Mouse (Mus musculus) natural killer cell, adult 2 months (primary cell): Measurements from ENCODE around the gene Dnah6.

Experiments
- DNase-seq, 2 experiments: peaks; one replicate each; pipeline ENCODE4 v3.0.0; 2022; ENCODE audit warnings: low spot score in 2 of 2

Gene Dnah6

DNA sequence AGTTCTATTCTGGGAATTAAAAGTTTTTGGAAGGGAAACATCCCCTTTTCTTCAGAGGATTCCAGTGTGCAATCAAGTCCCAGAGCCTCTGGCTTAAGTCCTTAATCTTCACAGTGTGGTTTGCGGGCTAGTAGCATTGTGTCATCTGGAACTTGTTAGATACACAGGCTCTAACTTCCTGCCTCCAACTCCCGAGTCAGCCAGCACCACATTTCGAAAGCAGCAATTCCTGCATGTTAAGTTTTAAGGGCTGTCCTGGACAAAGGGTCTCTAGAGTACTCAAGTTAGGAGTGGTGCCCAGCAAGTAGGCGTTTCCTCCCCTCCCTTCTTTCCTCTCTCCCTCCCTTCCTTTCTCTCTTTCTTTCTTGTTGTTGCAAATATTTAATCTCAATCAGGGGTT is 7.0 kb upstream of the Dnah6 start:
- DNase-seq, result no peak

DNA sequence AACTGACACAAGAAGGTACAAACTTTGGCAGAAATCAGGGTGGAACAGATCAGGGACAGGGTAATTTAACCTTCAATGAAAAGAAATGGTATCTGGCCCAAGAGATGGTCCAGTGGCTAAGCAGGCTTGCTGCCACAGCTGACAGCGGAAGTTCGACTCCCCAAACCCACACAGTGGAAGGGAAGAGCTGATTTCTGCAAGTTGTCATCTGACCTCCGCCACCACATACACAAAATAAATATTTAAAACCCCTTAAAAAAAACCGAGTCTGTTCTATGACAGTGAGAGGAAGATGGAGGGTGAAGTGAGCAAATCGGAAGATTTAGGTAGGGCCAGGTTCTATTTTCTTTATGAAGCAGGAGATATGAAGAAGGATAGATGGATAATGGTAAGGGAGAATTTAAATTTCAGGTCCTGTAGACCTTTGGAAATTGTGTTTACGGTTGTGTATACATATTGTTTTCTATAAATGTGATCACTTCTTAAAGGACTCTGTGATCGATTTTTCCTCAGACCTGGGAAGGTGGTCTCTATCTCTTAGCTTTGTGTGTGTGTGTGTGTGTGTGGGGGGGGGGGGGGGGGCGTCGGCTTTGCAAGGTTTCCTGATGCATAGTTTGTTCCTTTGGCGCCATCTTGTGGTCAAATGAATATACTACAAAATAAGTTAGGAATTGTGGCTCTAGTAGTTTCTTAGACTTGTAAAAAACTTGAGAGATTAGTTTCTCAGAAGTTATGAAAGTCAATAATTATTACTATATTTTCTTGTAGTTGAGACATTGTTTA is 6.1 kb upstream of the Dnah6 start:
- no peak for DNase-seq

DNA sequence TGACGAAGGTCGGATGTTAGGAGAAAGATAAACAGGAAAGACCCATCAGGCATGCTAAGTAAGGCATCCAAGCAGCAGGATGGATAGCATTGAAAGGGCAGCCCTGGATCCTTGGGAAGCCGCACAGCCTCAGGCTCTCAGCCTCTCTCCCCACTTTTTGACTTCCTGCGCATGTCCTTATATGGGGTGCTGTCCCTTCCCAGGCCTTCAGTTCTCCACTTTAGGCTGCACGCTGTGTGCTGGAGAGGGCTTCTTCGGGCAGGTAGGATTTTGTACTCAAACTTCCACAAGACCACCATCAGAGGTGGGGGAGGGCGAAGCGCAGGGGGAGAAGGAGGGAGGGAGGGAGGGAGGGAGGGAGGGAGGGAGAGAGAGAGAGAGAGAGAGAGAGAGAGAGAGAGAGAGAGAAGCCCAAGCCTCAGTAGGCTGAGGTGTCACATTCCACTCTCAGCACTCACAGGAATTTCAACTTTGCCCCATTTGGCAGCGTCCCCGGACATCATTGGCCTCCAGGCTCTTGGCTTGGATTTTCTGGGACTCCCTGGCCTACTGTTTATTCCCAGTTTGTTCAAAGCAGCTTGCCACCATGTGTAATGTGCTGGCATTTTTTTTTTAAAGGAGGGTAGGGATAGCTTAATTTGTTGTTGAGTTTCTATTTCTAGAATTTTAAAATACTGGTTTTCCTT is 1.5 kb upstream of the Dnah6 start:
- no peak for DNase-seq

DNA sequence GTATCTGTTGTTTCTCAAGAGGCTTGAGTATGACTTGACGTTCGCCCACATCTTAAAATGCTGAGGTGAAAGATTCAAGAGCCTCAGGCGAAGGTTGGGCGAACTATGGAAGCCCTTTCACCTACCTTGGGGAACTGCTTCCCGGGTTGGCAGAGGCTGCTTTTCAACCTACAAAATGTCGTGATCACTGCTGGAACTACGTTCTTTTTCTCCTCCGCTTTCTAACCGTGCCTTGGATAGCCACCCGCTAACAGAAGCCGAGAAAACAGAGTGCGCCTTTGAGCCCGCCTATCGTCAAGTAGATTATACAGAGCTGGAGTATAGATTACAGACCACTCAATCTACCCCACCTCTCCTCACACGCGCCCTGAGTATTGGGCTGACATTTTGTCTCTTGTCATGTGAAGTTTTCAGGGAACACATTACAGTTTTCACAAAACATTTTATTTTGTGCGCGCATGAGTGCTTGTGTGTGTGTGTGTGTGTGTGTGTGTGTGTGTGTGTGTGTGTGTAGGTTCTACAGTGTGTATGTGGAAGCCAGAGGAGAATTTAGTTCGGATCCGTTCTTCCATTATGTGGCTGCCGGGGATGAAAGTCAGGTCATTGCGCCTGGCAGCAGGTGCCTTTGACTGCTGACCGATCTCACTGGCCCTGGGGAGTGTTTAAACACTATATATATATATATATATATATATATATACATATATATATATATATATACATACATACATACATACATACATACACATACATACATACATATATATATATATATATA is 696 bp upstream of the Dnah6 start:
- peak in 1 of 2 experiments; percentile 38 for DNase-seq

DNA sequence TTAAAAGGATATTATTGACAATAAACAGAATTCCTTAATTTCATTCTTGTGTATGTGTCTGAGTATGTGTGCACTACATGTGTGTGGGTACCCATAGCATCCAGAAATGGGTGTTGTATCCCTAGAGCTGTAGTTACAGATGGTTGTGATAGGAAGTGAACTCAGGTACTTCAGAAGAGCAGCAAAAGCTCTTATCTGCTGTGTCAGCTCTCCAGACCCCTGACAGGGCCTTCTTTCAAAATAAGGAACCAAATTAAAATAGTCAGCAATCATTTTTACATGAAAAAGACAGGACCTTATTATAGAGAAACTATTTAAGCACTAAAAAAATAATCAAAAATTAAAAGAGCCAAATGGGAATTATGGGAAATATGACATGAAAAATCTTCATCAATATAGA is 9.8 kb downstream of the Dnah6 start:
- DNase-seq, result no peak

DNA sequence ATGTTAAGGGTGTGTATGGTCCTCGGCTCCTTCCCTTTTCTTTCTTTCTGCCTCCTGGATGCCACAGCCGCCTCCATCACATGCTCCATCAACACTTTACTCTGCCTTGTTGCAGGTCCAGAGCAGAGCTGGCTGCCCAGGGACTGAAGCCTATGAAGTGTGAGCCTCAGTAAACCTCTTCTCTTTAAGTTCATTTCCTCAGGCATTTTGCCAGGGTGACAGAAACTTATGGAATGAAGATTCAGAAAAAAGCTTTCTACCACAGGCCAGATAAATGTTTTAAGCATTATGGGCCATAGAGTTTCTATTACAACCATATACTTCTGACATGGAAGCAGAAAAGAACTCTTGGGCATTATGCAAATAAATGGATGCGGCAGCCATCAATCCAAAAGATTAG is 10.4 kb downstream of the Dnah6 start:
- no peak for DNase-seq

DNA sequence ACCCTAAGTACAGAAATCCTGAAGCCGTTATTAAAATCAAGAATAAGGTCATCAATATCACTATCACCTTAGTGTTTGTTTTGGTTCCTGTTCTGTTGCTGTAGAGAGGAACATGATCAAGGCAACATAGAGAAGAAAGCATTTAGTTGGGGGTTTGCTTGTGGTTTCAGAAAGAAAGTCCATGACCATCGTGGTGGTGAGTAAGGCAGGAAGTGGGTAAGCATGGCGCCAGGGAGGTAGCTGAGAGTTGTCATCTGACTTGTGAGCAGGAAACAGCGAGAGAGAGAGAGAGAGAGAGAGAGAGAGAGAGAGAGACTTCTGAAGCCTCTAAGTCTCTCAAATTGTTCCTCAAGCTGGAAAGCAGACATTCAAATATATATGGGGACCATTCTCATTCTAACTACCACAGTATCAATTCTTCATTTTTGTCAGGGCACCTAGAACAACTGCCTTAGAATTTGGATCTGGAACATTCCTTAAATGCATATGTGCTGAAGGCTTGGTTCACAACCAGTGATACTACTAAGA is 10.9 kb downstream of the Dnah6 start:
- DNase-seq, result peak; percentile 88 to 91

DNA sequence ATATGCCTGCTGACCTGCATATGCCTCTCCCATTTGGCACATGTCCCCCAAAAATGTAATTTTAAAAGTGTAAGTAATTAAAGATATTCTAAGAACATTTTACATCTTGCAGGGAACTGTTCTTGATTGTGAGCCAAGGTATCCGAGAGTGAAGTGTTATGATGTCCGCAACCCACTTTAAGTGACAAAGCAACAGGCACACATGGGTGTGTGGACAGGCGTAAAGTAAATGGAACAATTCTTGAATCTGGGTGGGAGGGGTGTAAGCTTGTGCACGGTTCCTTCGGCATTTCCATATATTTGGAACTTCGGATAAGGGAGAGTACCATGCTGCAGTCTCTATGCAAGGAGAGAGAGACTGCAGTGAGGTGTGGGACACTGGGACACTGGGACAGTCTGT is 11.9 kb downstream of the Dnah6 start:
- no peak for DNase-seq

DNA sequence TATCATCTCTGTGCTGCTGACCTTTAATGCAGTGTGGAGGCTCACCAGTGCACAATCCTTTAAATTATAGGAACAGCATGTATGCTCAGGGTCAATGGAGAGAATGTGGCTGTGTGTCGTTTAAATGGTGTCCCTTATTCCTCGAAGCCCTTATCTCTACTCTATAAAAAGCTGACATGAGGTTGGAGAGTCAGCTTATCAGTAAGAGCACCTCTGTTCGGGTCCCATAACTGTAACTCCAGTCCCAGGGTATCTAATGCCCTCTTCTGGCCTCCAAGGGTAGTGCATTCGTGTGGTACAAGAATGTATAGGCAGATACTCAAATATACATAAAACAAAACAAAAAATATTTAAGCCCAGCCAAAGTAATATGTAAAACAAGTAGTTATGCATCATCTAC is 16.5 kb downstream of the Dnah6 start:
- no peak for DNase-seq

DNA sequence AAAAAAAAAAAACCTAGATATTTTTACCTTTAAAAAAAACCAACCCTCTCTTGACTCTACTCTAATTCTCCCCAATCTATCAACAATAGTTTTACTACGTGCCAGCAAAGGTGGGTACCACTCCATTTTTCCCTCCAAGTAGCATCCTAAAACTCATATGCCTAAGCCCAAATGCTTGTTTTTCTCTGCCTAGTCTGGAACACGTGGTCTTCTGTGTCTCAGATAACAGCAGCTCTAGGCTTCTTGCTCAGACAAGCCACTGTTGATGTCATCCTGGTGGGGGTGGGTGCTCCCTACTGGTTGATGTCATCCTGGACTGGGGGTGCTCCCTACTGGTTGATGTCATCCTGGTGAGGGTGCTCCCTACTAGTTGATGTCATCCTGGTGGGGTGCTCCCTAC is 17.7 kb downstream of the Dnah6 start:
- no peak for DNase-seq

DNA sequence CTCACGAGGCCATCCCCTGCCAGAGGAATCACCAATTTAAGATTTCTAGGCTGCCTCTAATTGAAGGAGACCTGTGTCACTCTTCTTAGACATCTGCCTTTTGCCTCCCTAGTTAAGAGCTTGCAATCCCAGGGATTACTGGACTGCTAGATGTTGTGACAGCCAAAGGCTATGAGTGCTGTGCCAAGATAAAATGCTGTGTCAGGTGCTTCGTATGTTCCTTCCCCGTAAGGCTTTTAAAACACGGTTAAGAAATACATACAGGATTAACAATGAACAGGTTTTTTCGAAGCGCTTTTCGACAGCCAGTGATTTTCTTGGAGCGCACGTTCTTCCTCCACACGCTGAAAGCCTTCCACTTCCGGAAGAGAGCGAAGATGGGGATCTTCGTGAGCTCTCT is 26.2 kb downstream of the Dnah6 start:
- DNase-seq, result no peak

DNA sequence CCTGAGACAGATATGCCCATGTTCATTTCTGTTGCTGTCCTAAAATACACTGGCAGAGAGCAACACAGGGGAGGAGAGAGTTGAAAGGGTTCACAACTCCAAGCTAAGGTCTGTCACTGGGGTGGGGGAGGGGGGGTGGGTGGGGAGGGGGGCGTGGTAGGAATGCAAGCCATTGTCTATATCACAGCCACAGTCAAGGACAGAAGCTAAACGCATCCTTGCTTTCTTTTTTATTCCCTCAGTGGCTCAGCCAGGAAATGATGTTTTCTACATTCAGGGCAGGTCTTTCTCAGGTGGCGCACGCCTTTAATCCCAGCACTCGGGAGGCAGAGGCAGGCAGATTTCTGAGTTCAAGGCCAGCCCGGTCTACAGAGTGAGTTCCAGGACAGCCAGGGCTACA is 30.7 kb downstream of the Dnah6 start:
- no peak for DNase-seq

DNA sequence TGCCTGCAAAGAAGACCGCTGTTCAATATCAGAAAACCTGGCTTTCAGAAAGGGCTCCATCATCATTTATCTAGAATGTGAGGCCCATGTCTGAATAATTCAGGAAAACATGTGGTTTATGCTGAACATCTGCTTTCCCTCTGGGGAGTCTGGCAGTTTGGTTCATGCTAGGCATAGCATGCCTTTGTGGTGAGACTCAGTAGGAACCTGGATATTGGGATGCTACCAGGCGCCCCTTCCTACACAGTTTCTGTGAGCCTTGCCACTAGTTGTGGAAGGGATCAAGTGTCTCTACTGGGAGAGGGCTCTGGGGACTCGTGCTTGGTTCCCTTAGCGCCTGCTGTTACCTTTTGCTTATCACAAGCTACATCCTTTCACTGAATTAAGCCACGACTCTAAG is 37.2 kb downstream of the Dnah6 start:
- DNase-seq, result no peak

DNA sequence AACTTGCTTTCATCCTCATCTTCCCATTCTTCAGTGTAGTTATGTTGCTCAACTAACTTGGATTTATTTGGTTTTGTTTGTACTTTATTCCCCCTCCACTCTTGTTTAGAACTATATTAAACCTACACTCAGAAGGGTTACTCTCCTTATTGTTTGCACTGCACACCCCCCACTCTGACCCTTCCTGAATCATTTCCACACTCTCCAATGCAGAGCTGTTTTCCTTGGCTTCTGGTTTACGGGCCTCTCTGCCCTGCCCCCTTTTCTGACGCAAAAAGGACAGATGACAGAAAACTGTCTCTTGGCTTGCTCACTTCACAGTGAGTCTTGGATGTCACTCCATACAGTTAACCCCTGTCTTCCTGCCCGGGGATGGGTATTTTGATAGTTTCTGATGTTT is 38.5 kb downstream of the Dnah6 start:
- DNase-seq, result no peak

DNA sequence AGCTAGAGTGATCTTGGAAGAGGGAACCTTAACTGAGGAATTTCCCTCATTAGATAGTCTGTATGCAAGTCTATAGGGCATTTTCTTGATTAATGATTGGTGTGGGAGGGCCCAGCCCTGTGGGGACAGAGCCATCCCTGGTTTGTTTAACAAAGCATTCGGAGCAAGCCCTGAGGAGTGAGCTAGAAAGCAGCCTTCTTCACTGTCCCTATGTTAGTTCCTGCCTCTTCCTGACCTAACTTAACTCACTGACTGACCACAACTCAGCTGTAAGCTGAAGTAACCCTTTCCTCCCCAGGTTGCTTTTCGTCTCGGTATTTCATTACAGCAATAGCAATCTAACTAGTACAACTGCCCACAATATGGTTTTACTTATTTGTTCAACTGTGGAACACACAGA is 39.0 kb downstream of the Dnah6 start:
- no peak for DNase-seq

DNA sequence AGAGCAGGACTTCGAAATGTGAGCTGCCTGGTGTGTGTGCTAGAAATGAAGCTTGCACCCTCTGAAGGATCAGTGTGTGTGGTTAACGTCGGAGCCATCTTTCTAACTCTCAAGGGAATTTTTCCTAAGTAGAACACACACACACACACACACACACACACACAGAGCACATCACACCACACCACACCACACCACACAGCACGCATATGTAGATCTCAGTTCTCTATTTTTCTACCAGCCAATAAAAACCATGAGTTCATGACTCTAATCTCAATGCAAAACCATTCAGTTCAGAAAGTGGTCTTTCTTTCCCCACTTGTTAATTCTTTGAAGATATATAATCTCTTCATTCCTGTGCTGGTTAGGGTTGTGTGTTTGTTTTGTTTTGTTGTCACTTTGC is 39.4 kb downstream of the Dnah6 start:
- DNase-seq, result no peak

DNA sequence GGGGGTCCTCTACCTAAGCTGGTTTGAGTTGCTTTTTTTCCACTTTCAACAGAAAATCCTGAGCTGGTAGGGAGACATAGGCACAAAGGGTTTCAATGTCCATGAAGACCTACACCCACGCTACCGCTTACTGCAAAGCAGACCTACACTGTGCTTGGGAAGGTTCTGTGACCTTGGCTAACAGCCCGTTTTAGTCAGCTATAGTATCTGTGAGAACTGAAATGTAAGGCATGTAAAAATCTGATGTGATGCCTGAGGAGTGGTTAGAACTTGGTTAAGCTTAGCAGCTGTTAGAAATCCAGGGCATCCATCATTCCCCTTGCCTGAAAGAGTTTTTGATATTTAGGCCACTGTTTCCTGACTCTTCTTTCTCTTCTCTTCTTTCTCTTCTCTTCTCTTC is 46.3 kb downstream of the Dnah6 start:
- no peak for DNase-seq

DNA sequence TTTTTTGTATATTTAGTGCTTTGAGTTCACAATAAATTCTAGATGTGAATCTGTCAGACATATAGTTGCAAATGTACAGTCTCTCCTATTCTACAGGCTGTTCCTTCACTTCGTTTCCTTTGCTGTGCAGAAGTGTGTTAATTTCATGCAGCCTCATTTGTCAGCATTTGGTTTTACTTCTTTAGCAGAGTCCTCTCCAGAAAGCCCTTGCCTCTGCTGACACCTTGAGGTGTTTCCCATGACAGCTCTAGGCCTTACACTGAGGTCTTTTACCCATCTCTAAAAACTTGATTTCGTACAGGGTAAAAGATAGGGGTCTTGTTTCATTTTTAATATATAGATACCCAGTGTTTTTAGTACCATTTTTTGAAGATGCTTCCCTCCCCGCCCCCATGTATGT is 54.2 kb downstream of the Dnah6 start:
- no peak for DNase-seq

DNA sequence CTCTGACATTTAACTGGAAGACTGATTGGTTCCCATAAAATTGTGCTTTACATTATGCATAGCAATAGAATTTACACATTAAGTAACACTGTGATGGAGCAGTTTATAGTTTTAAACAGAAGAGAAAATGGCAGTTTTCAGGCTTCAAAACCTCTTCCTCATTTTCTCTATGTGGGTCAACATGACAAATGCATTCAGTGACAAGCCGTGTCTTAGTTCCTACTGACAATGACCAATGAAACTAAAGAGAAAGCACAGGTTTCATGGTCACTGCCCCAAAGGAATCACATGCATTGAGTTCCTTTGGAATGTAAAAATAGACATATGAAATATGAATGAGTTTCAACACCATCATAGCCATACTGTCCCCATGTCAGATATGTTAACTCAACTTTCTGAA is 58.5 kb downstream of the Dnah6 start:
- no peak for DNase-seq

DNA sequence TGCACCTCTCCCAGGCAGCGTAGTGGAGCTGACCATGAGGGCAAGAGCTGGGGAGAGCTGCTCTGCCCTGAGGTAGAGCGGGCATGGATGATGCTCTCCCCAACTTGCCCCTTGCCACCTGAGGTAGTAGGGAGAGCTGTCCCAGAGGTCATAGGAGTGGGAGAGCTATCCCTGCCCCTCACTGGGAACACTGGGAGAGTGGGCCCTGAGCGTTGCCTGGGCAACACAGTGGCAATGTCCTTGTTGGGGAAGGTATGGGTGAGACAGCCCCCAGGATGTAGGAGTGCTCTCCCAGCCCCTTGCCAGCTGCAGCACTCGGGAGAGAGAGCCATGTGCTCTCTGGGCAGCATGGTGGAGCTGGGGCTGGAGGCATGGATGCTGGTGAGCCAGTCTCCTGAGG is 60.1 kb downstream of the Dnah6 start:
- DNase-seq, result no peak

DNA sequence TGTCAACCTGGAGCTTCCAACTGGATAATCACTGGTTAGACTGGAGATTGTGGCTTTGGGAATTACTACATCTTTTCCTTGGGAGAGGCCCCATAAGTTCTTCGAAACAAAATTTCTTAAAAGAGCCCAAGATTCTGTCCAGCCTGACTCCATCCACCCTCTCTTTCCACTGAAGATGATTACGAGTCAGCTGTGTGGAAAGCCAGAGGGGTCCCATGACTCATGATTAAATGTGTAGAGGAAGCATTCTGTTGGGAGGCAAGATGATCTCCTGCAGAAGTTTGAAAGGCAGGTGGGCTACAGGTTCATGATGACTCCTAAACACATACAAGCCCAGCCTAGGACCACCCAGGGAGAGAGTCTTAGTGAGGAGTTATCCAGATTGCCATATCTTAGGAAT is 66.0 kb downstream of the Dnah6 start:
- no peak for DNase-seq

DNA sequence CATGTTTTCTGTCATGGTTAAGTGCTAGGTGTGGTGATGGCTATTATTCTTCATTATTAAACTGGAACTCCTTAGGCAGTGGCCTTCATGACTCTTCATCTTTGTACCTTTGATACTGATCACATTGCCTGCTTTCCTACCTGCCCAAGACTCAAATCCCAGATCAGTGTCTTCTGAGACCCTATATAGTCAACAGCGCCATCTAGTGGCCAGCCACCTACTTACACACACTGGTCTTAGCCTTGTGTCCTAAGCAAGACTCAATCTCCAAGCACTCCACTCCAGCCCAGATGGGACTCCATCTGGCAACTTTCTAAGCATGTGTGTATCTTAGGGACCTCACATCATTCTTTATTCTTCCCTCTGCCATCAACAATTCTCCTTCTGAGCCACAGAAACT is 67.8 kb downstream of the Dnah6 start:
- DNase-seq, result peak; percentile 62 to 72

DNA sequence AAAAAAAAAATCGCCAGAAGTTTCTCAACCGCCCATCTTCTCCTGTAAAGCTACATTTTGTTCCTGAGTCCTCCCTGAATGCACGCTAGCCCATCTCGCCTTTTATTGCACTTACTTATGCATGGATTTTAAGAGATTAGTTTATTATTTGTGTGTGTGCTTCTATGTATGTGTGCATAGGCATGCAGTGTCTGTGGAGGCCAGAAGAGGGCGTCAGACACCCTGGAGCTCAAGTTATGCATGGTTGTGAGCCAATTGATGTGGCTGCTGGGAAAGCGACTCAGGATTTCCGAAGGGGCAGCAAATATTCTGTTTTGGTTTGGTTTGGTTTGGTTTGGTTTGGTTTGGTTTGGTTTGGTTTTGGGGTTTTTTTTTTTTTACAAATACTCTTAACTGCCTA is 78.0 kb downstream of the Dnah6 start:
- no peak for DNase-seq
